In the genomic region with DNA sequence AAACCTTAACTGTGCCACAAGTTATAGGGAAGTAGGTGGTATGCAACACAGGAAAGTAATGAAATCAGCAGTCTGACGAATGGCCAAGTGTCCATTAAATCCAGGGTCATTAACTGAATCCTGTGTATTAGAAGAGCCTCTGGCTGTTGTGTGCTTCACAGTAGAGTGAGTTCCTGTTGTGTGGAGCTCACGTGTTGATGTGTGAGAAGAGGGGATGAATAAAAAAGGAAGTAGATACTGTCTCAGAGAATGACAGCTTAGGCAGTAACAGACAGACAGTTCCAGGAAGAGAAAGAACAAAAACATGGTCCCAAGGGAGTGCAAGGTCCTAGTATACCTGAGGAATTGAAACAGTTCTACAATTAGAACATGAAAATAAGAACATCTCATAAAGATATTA, we compare ENCODE assay signal across 33 mouse cellular contexts.
DNase-seq lines count a peak whose midpoint lies in the region; ATAC-seq and TF ChIP-seq lines count a peak whose summit lies in the region.
"Had no signal": no experiment of that assay in that cellular context is flagged by ENCODE, and none has a peak within 500 bp of the region (broad histone marks: within the 10 kb centered on the region; RNA-seq: fewer than 3 reads in every experiment).

No protein-coding gene starts in this region.

- H3K36me3 ChIP-seq in spleen, adult 2 months (ENCODE audit: control insufficient read depth, insufficient read depth, low read length), result no peaks in the 10 kb centered on the region
- H3K36me3 ChIP-seq: heart, embryonic 12.5 days; hindbrain, embryonic 13.5 days; limb, embryonic 10.5 days; limb, embryonic 15.5 days; liver, embryonic 13.5 days; neural tube, embryonic 12.5 days had no signal

- no peak overlapping the region for H3K4me3 ChIP-seq in spleen, adult 2 months (ENCODE audit: extremely low read depth, insufficient read depth, insufficient read length)
- no peak overlapping the region for H3K4me3 ChIP-seq in bone marrow macrophage, adult 2 months (ENCODE audit: insufficient read depth, low read length)
- H3K4me3 ChIP-seq: gastrocnemius, adult 2 months; heart, adult 2 months; heart, embryonic 12.5 days; hindbrain, embryonic 13.5 days; limb, embryonic 10.5 days; limb, embryonic 15.5 days; liver, embryonic 13.5 days; myocyte; neural tube, embryonic 12.5 days had no signal

- no peak for TF ChIP-seq POLR2A in spleen, adult 2 months (IDR thresholded peaks at IDR 0.05; ENCODE audit: low read depth, low read length)
- TF ChIP-seq POLR2A in bone marrow macrophage, adult 2 months (IDR thresholded peaks at IDR 0.05; ENCODE audit: borderline replicate concordance, low read depth, low read length), result no peak

- ATAC-seq in megakaryocyte progenitor cell, adult 5-6 weeks (replicated peaks; ENCODE audit: poor library complexity), result peak; percentile 88
- ATAC-seq in frontal cortex, adult (ENCODE audit: low TSS enrichment), result no peak
- ATAC-seq in megakaryocyte-erythroid progenitor cell, adult 5-6 weeks (replicated peaks; ENCODE audit: low FRiP score, low TSS enrichment, poor library complexity, severe bottlenecking), result no peak
- ATAC-seq: CD4-positive, CD25-positive, alpha-beta regulatory T cell, adult 4 months; forebrain, embryonic 14.5 days; intestine, postnatal 0 days; lung, postnatal 0 days; midbrain, embryonic 16.5 days had no signal

- WGBS in spleen, adult 2 months, result 23% methylated on average over 2 of the region's 2 CpGs

- no peaks in the 10 kb centered on the region for H3K27me3 ChIP-seq in spleen, adult 2 months (ENCODE audit: control insufficient read depth, insufficient read depth, low read length)
- H3K27me3 ChIP-seq: heart, embryonic 12.5 days; hindbrain, embryonic 13.5 days; limb, embryonic 15.5 days; liver, embryonic 13.5 days; neural tube, embryonic 12.5 days had no signal

- H3K27ac ChIP-seq in spleen, adult 2 months (ENCODE audit: insufficient read depth, low read length), result no peak overlapping the region
- 0 out of 2 replicates have a peak overlapping the region, but pooled peaks have one; percentile 8 for H3K27ac ChIP-seq in bone marrow macrophage, adult 2 months (ENCODE audit: insufficient read depth, low read depth, low read length)
- H3K27ac ChIP-seq: gastrocnemius, adult 2 months; heart, adult 2 months; hindbrain, embryonic 13.5 days; limb, embryonic 10.5 days; limb, embryonic 15.5 days; liver, embryonic 13.5 days; macrophage; neural tube, embryonic 12.5 days had no signal

- H3K4me1 ChIP-seq in spleen, adult 2 months (ENCODE audit: control insufficient read depth, insufficient read depth, insufficient read length), result peaks cover 2% of the 10 kb centered on the region; the same call in 1 of the 2 replicates
- no peaks in the 10 kb centered on the region for H3K4me1 ChIP-seq in bone marrow macrophage, adult 2 months (ENCODE audit: control insufficient read depth, insufficient read depth, low read length)
- H3K4me1 ChIP-seq: heart, embryonic 12.5 days; hindbrain, embryonic 13.5 days; limb, embryonic 10.5 days; limb, embryonic 15.5 days; liver, embryonic 13.5 days; neural tube, embryonic 12.5 days had no signal

- no peak for TF ChIP-seq CTCF in spleen, adult 2 months (IDR thresholded peaks at IDR 0.05; ENCODE audit: extremely low read depth, insufficient read depth, insufficient read length, insufficient replicate concordance)
- no peak for TF ChIP-seq CTCF in bone marrow macrophage, adult 2 months (IDR thresholded peaks at IDR 0.05; ENCODE audit: low read depth, low read length)

- peak; percentile 6 to 54 for DNase-seq in spleen, adult 2 months (ENCODE audit: low read depth in 1 of 2, low spot score in 2 of 2)
- no peak for DNase-seq in spleen, postnatal 4 days (ENCODE audit: low spot score in 2 of 2)
- DNase-seq in ovary, postnatal 10 days (ENCODE audit: low spot score), result no peak
- DNase-seq: adrenal gland, adult 8-10 months; cerebellum, adult 18-20 months; cerebellum, postnatal 10 days; gastrocnemius, adult 2 months; gastrocnemius, postnatal 36 days; heart, adult 2 months; heart, postnatal 4 days; kidney, adult 9 months; kidney, postnatal 10 days; layer of hippocampus, adult 9-11 months; liver, embryonic 13.5 days; lung, adult 18-20 months; retina, postnatal 1 day; right cerebral cortex, postnatal 14 days had no signal

Comparison
In these comparisons a context has a peak if more than half of its experiments do, and no peak if none do; other contexts are left out.
1. DNase-seq: peak in spleen, adult 2 months (2 of 2); none in spleen, postnatal 4 days (0 of 2) and ovary, postnatal 10 days (single experiment).